Mouse (Mus musculus) thymus, postnatal 36 days (tissue): ENCODE measurements around the gene Gm3298.
"Not testable (repeated sequence)": the region's sequence is repeated elsewhere in the genome, so short reads cannot be mapped to it uniquely, and the experiment has no call there.

ENCODE experiments used
- DNase-seq, 2 experiments: peaks; one replicate each; pipeline ENCODE4 v3.0.0; 2022; ENCODE audit warnings: mixed read lengths in 2 of 2

The Gm3298 gene

DNA sequence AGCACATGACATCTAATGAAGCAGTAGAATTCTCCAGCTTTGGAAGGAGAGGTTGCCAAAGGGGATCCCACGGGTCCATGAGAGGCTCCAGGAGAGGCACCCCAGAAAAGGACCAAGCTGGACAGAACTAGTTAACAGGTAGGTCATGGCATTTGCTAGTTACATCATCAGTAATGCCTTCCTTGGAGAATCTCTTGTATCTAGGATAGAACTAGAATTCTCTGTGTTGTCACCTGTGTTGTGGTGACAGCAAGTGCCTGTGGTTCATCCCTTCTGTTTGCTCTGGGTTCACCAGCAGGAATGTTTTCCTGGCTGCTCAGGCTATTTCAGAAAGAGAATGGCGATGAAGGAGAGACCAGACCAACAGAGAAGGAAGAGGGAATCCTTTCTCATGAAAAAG, at the start of gene Gm3298:
Gene Gm3298 (plus strand): TSS at position 301 of the 400 bp plus-strand sequence.
- DNase-seq = not testable (repeated sequence)

DNA sequence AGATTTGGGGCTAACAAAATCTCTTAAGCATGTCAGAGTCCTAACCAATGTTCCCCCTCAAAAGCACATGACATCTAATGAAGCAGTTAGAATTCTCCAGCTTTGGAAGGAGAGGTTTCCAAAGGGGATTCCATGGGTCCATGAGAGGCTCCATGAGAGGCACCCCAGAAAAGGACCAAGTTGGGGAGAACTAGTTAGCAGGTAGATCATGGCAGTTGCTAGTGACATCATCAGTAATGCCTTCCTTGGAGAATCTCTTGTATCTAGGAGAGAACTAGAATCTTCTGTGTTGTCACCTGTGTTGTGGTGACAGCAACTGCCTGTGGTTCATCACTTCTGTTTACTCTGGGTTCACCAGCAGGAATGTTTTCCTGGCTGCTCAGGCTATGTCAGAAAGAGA, 32.1 kb upstream of the Gm3298 start, which contains the start of gene Gm8297:
Gene Gm8297 (plus strand): TSS at position 301 of the 400 bp plus-strand sequence.
- DNase-seq = not testable (repeated sequence)

DNA sequence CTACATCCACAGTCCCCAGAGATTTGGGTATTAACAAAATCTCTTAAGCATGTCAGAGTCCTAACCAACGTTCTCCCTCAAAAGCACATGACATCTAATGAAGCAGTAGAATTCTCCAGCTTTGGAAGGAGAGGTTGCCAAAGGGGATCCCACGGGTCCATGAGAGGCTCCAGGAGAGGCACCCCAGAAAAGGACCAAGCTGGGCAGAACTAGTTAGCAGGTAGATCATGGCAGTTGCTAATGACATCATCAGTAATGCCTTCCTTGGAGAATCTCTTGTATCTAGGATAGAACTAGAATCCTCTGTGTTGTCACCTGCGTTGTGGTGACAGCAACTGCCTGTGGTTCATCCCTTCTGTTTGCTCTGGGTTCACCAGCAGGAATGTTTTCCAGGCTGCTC, 34.6 kb downstream of the Gm3298 start, which contains the start of gene 4930555G01Rik:
Gene 4930555G01Rik (plus strand): TSS at position 301 of the 400 bp plus-strand sequence.
- DNase-seq = not testable (repeated sequence)
